Mouse (Mus musculus) lung, adult 2 months (tissue): ENCODE measurements around the gene Fbxo11.

ENCODE experiments used
- CTCF ChIP-seq: fragments of 200-500 bp; IDR thresholded peaks from 2 replicates; pipeline ENCODE4 v1.5.1; 2011; ENCODE audit warnings: mild to moderate bottlenecking, low read length, control low read depth; ENCODE audit not compliant: insufficient read depth
- POLR2A ChIP-seq: fragments of 200-500 bp; IDR thresholded peaks from 2 replicates; pipeline ENCODE4 v1.6.1; 2011; ENCODE audit warnings: low read depth, mild to moderate bottlenecking, control low read depth, low read length, borderline replicate concordance; ENCODE audit errors: extremely low read depth

DNA sequence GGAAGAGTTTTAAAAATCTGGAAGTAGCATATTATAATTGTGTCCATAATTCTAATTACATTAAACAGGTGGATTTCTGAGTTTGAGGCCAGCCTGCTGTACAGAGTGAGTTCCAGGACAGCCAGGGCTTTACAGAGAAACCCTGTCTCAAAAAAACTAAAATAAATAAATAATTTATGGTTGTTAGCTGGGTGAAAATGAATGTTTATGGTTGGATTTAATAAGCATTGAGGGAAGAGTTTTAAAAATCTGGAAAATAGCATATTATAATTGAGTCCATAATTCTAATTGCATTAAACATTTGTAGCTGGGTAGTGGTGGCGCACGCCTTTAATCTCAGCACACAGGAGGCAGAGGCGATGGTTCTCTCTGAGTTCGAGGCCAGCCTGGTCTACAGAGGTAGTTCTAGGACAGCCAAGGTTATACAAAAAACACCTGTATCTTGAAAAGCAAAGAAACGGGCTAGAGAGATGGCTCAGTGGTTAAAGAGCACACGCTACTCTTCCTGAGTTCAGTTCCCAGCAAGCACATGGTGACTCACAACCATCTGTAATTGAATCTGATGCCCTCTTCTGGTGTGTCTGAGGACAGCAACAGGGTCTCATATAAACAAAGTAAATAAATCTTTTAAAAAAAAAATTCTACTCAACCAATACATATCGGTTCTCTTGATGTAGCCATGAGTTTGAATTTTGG, 3.1 kb upstream of the Fbxo11 start:
- TF ChIP-seq POLR2A (no peak), CTCF (no peak)
